Mouse (Mus musculus): Measurements from ENCODE around the gene Zfp513.
"Not testable (repeated sequence)": the region's sequence is repeated elsewhere in the genome, so short reads cannot be mapped to it uniquely, and the experiment has no call there.

The Zfp513 gene

GRCm38 (mm10) chr5:31201742-31202590, at the start of gene Zfp513:
TSS of gene Zfp513 (minus strand) at chr5:31202303.
- peak; percentile 98 for DNase-seq (ENCODE audit: low spot score in 2 of 2)

DNA sequence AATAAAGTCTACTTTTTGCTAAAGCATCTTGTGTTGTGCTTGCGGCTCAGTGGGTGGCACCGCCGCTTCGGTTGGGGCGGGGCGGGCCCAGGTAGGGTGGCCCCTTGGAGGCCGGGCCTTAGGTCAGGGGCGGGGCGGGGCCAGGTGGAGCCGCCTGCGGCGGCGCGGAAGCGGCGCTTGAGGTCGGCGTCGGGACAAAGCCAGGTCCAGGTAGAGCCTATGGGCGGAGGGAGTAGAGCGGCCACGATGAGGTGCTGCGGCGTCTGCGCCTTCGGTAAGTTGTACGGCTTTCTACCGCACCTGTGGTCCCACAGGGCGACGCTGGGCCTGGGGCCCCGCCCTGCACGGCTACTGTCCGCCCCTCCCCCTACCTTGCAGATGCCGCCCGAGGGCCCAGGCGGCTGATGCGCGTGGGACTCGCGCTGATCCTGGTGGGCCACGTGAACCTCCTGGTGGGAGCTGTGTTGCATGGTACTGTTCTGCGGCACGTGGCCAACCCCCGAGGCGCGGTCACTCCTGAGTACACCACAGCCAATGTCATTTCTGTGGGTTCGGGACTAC, 49.5 kb upstream of the Zfp513 start, which contains the start of gene Krtcap3:
Krtcap3 (plus strand) TSS at position 151 of the 561 bp plus-strand sequence.
- DNase-seq (ENCODE audit: low spot score in 2 of 2), result no peak

- no peak for DNase-seq (ENCODE audit: low spot score in 2 of 2)
Observed at GRCm38 (mm10) chr5:31250716-31251115, 48.6 kb upstream of the Zfp513 start.

DNA sequence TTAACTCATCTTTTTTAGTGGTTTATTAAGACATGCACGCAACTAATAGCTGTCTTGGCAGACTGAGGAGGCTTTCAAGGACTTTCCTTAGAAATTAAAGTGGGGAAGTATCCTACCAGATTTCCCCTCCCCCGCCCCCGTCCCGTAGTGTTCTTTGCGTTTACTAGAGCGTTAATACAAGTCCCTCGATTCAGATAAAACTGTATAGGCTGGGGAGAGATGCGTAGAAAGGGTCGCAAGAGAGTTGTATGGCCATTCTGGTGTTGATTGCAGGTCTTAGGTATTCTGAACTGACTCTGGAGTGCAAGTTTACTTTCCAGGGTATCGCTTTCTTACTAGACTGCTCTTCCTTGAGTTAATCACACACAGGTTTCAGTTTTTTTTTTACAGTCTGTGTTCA, 40.1 kb upstream of the Zfp513 start:
- no peak for DNase-seq (ENCODE audit: low spot score in 2 of 2)

- DNase-seq (ENCODE audit: low spot score in 2 of 2), result no peak
Observed at GRCm38 (mm10) chr5:31241522-31242034, 39.5 kb upstream of the Zfp513 start.

DNA sequence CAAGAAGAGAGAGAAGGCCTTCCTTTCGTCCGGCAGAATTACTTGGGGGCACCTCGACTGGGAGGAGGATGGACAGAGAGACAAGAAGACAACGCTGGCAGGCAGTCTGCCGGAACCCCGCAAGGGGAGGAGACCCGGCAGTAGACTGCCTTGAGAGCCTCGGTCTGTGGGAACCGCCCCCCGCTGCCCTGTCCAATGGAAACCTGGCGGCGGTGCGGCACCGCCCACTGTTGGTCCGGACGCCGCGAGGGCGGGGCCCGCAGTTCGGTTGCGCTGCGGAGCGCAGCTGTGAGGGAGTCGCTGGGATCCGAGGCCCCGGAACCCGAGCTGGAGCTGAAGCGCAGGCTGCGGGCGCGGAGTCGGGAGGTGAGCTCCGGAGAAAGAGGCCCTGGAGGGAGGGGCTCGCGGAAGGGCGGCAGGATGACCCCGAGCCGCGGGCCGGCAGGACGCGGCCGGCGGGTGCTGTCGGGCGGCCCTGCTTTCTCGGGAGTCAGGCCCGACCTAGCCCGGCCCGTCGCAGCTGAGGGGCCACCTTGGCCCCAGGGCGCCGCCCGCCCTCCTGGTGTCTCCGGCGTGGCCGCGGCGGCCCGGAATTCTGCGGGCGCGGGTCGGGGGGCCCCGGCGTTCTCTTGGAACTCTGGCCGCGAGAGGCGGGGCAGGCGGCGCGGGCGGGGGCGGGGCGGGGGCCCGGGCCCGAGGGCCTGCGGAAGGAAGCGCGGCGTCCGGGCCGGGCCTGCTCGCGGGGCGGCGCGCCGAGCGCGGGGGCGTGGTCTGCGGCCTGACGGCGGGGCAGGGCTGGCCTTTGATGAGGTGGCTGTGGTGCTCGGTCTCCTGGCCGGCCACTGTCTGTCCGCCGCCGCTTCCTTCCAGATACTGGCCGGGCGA, 38.8 kb upstream of the Zfp513 start, which contains the start of the genes Nrbp1 and Gm9970:
Nrbp1 (plus strand) TSS at position 228 of the 885 bp plus-strand sequence.
Gm9970 (minus strand) TSS at position 596 of the 885 bp plus-strand sequence.
- DNase-seq (ENCODE audit: low spot score in 2 of 2), result peak; percentile 87 to 93

GRCm38 (mm10) chr5:31226641-31227040, 24.5 kb upstream of the Zfp513 start:
- DNase-seq (ENCODE audit: low spot score in 2 of 2), result no peak

DNA sequence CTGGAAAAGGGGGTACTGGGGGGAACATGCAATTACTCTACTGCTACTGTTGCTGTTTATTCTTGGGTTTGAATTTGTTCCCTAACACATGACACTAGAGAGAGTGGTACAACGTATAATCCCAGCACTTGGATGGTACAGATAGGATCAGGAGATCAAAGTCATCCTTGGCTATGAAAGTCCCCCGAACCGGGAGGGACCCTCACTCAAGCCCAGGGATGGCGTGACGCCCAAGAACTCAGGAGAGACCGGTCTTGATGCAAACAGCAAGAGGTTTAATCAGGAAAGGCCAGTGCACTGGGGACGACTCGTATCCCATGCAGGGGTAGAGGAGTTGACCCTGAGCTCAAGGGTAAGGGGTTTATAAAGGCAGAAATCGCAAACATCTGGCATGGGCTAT, 20.6 kb upstream of the Zfp513 start:
- no peak for DNase-seq (ENCODE audit: low spot score in 2 of 2)

DNA sequence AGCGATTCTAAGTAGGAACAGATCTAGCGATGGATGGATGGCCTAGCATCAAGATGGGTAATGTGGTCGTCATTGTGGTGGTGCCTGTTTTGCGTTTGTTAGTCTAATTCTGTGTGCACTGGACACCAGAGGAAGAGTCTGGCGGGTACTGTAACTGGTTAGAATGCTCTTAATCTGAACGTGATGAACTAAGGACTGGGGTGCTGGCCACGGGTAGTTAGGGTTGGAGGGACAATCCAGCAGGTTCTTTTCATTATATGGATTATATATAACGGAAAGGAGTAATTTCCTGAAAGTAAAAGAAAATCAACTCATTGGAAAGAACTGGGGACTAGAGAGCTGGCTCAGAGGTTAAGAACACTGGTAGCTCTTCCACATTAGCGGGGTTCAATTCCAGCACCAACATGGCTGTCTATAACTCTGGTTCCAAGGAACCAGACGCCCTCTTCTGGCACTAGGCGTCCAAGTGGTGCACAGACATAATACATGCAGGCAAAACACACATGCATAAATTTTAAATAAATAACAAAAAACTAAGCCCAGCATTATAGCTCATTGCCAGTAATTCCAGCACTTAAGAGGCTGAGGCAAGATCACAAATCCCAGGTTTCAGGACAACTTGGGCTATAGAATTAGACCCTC, 19.3 kb upstream of the Zfp513 start:
- DNase-seq (ENCODE audit: low spot score in 2 of 2), result no peak

DNA sequence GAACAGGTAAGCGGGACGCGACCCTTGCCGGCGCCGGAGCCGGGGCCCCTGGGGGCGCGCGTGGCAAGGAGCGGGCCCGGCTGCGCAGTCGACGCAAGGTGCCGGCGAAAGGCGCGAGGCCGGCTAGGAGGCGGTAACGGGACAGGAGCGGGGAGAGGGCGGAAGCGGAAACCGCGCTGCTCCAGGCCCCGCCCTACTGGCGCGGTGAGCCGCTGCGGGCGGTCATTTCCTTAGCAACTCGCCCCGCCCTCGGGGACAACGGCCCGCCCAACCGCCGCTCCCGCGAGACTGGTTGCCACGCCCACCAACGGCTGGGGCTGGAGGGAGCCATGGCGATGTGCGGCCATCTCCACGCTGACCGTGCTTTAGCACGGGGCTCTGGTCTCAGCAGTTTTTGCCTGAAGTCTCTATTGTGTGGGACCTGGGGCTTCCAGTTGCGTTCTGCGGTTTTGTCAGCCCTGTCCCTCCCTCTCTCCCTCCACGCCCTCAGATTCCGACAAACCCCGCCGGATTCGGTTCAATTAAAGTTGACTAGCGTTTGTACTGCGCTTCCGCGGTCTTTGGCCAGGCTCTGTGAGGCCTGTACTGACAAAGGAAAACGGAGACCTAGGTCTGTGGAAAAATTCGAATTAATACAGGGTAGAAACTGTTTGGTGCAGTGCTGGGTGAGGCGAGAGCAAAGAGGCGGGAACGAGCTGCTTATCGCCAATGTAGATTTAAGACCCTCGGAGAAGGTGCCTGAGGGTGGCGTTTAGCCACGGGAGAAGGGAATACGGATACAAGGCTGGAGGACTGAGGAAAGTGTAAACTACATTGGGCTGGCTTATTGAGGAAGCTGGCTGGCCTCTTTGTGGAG, 18.6 kb upstream of the Zfp513 start, which contains the start of gene Ppm1g:
Ppm1g (minus strand) TSS at position 240 of the 856 bp plus-strand sequence.
- peak; percentile 81 to 95 for DNase-seq (ENCODE audit: low spot score in 2 of 2)

GRCm38 (mm10) chr5:31219911-31220447, 17.9 kb upstream of the Zfp513 start:
- DNase-seq (ENCODE audit: low spot score in 2 of 2), result peak in 1 of 2 experiments; percentile 49

DNA sequence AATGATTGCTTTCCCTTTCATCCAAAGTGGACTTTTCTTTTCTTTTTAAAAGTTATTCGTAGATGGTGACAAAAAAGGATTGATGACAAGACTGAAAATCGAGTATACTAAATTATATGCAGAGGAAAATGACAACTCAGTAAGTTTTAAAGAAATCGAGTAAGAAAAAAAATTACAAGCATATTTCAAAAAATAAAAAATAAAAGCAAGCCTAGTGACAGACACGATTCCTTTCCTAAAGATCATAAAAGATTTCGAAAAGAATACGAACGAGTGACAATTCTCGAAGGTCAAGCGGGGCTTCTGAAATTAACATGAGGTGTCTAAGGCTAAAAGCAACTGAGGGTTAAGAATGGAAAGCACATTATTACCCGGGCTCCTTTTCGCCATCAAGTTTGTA, 17.4 kb upstream of the Zfp513 start:
- DNase-seq (ENCODE audit: low spot score in 2 of 2), result no peak

- DNase-seq (ENCODE audit: low spot score in 2 of 2), result no peak
Observed at GRCm38 (mm10) chr5:31219070-31219469, 17.0 kb upstream of the Zfp513 start.

GRCm38 (mm10) chr5:31218294-31218693, 16.2 kb upstream of the Zfp513 start:
- no peak for DNase-seq (ENCODE audit: low spot score in 2 of 2)

DNA sequence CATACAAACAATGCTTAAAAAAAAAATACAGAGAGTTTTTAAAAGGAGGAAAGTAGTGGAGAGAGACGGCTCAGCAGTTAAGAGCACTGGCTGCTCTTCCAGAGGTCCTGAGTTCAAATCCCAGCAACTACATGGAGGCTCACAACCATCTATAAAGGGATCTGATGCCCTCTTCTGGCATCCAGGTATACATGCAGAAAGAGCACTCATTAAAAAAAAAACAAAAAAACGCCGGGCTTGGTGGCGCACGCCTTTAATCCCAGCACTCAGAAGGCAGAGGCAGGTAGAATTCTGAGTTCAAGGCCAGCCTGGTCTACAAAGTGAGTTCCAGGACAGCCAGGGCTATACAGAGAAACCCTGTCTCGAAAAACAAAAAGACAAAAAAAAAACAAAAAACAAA, 14.5 kb upstream of the Zfp513 start:
- DNase-seq (ENCODE audit: low spot score in 2 of 2), result not testable (repeated sequence)

DNA sequence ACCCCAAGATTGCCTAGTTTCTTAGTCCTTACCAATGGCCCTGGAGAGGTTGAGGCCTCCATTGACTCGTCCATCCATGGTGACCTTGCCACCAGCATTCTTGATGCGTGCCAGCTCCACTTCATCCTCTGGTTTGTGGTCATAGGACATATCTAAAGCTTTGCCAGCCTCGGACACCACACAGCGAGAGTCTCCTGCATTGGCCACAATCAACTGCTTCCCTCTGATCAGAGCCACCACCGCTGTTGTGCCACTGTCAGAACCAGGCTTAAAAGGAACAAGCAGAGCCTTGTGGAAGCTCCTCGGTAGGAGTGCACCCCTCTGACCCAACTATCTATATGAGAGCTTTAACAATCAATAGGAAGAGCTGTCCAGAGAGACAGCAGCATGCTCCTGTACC, 2.3 kb upstream of the Zfp513 start:
- DNase-seq (ENCODE audit: low spot score in 2 of 2), result no peak

DNA sequence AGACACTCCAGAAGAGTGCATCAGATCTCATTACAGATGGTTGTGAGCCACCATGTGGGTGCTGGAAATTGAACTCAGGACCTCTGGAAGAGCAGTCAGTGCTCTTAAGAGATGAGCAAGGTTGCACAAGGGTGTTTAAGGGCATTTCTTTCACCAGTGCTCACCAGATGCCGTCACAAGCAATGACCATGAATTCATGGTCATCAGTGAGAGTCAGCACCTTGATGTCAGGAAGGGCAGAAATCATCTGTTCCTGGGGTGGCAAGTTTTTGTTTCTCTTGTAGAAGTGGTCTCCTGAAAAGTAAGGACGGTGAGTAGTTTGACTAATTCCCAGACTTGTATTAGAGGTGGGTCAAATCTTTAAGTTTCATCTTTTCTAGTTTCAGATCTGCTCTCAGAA, 1.8 kb upstream of the Zfp513 start:
- no peak for DNase-seq (ENCODE audit: low spot score in 2 of 2)

DNA sequence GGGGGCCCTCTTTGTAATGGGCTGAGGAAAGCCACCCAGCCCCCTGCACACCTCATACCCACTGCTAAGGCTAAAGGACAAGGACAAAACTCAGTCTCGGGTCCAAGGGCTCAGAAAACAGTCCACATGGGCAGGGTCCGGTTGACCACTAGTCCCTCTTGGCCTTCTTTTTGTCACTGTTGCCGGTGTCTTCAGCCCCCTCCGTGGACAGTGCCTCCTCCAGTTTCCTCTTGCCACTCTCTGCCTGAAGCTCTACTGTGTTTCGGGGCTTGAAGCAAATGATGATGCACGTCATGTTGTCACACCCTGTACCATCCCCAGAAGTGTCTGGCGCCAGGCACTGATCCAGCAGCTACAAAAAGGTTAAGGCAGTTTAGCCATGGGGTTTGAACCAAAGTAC, 830 bp upstream of the Zfp513 start:
- DNase-seq (ENCODE audit: low spot score in 2 of 2), result no peak

- DNase-seq (ENCODE audit: low spot score in 2 of 2), result no peak
Observed at GRCm38 (mm10) chr5:31201042-31201741, 911 bp downstream of the Zfp513 start.

Data from left cerebral cortex, adult 9 months (tissue).